Mouse (Mus musculus) myocyte (in vitro differentiated cells): ENCODE results near the gene Kcnc1. TPM values are rescaled to one million over a fixed set of nuclear protein-coding genes. Genes with fewer than 3 reads are reported as not detected.

Experiments
- H3K27me3 ChIP-seq: one replicate; pipeline ENCODE4 v1.6.1; 2011; ENCODE audit not compliant: control insufficient read depth, insufficient read depth, insufficient read length
- H3K36me3 ChIP-seq: one replicate; pipeline ENCODE4 v1.6.1; 2011; ENCODE audit not compliant: control insufficient read depth, insufficient read depth
- H3K4me2 ChIP-seq: one replicate; pipeline ENCODE4 v1.6.1; 2011; ENCODE audit warnings: low read depth, control low read depth
- H3K4me3 ChIP-seq: one replicate; pipeline ENCODE4 v1.5.1; 2011; ENCODE audit warnings: mild to moderate bottlenecking, control low read depth, moderate library complexity
- H3K79me2 ChIP-seq: one replicate; pipeline ENCODE4 v1.6.1; 2011; ENCODE audit not compliant: control insufficient read depth, insufficient read depth
- H3ac ChIP-seq: one replicate; pipeline ENCODE4 v1.6.1; 2011; ENCODE audit not compliant: control insufficient read depth, insufficient read length
- CEBPB ChIP-seq: IDR thresholded peaks from 2 replicates; pipeline ENCODE4 v1.6.1; 2011; ENCODE audit warnings: mild to moderate bottlenecking, moderate library complexity; ENCODE audit not compliant: poor library complexity, insufficient read depth, severe bottlenecking
- E2F4 ChIP-seq: IDR thresholded peaks from one replicate; pipeline ENCODE4 v1.6.1; 2011; ENCODE audit warnings: mild to moderate bottlenecking, control low read depth, moderate library complexity; ENCODE audit not compliant: insufficient read depth
- MAX ChIP-seq: IDR thresholded peaks from one replicate; pipeline ENCODE4 v1.6.1; 2011; ENCODE audit warnings: low read depth, mild to moderate bottlenecking, control low read depth
- MYOD1 ChIP-seq, 3 experiments: IDR thresholded peaks; one replicate each; pipeline ENCODE4 v1.6.1; 2011; ENCODE audit warnings: control low read depth in 2 of 3, low read depth in 2 of 3, mild to moderate bottlenecking in 2 of 3, moderate library complexity in 1 of 3; ENCODE audit not compliant: insufficient read length in 2 of 3, control insufficient read depth in 1 of 3
- MYOG ChIP-seq, 3 experiments: IDR thresholded peaks; one replicate each; pipeline ENCODE4 v1.6.1; 2011; ENCODE audit warnings: control low read depth in 2 of 3, low read depth in 2 of 3, mild to moderate bottlenecking in 2 of 3; ENCODE audit not compliant: insufficient read length in 2 of 3, control insufficient read depth in 1 of 3, insufficient read depth in 1 of 3
- POLR2A ChIP-seq: IDR thresholded peaks from one replicate; pipeline ENCODE4 v1.6.1; 2011; ENCODE audit warnings: low read depth, mild to moderate bottlenecking, control low read depth, moderate library complexity; ENCODE audit not compliant: insufficient read length
- POLR2AphosphoS2 ChIP-seq: IDR thresholded peaks from one replicate; pipeline ENCODE4 v1.6.1; 2011; ENCODE audit warnings: low read depth, control low read depth; ENCODE audit not compliant: insufficient read length
- REST ChIP-seq: IDR thresholded peaks from one replicate; pipeline ENCODE4 v1.6.1; 2011; ENCODE audit warnings: mild to moderate bottlenecking, control low read depth, moderate library complexity; ENCODE audit not compliant: insufficient read depth, insufficient read length
- SRF ChIP-seq: IDR thresholded peaks from one replicate; pipeline ENCODE4 v1.6.1; 2011; ENCODE audit warnings: low read depth; ENCODE audit not compliant: control insufficient read depth, insufficient read length
- TCF12 ChIP-seq: IDR thresholded peaks from one replicate; pipeline ENCODE4 v1.6.1; 2011; ENCODE audit warnings: mild to moderate bottlenecking, control low read depth; ENCODE audit not compliant: poor library complexity, insufficient read depth, severe bottlenecking
- TCF3 ChIP-seq: IDR thresholded peaks from one replicate; pipeline ENCODE4 v1.6.1; 2011; ENCODE audit warnings: low read depth, control low read depth; ENCODE audit not compliant: insufficient read length
- USF1 ChIP-seq: IDR thresholded peaks from one replicate; pipeline ENCODE4 v1.6.1; 2011; ENCODE audit warnings: low read depth, mild to moderate bottlenecking, control low read depth, moderate library complexity
- polyA plus RNA-seq: library from polyadenylated mRNA; unstranded; fragments of >200 nt; fragmentation: generic; extraction: Trizol; gene quantifications from one replicate; pipeline ENCODE4 v1.2.1, GENCODE M21; 2012; ENCODE audit warnings: missing spikeins

The Kcnc1 gene
- polyA plus RNA-seq, 1 experiment, result 0.07 TPM

- no peaks in the 10 kb centered on the region for H3K79me2 ChIP-seq
- peak; percentile 86 for TF ChIP-seq TCF12
- TF ChIP-seq TCF3, result peak; percentile 87
- no peak for TF ChIP-seq POLR2AphosphoS2
- TF ChIP-seq MYOG (IDR thresholded peaks at IDR 0.05; ENCODE audit: control insufficient read depth in 1 of 3, insufficient read depth in 1 of 3, insufficient read length in 2 of 3, low read depth in 2 of 3), result peak; percentile 58 to 92 (median 63)
- peak; percentile 44 to 92 (median 91) for TF ChIP-seq MYOD1 (IDR thresholded peaks at IDR 0.05; ENCODE audit: control insufficient read depth in 1 of 3, insufficient read length in 2 of 3, low read depth in 2 of 3)
- H3K36me3 ChIP-seq, result no peaks in the 10 kb centered on the region
- no peaks in the 10 kb centered on the region for H3K27me3 ChIP-seq
- H3K4me3 ChIP-seq, result no peak overlapping the region
- no peak overlapping the region for H3ac ChIP-seq
- H3K4me2 ChIP-seq, result no peak overlapping the region
Measured at GRCm38 (mm10) chr7:46365810-46366209, 30.5 kb upstream of the Kcnc1 start.

- H3K79me2 ChIP-seq, result no peaks in the 10 kb centered on the region
- peak overlapping the region; percentile 51 for H3K4me2 ChIP-seq
- no peak overlapping the region for H3K4me3 ChIP-seq
- H3K27me3 ChIP-seq, result no peaks in the 10 kb centered on the region
- H3ac ChIP-seq, result no peak overlapping the region
- H3K36me3 ChIP-seq, result no peaks in the 10 kb centered on the region
- TF ChIP-seq TCF12 (no peak), POLR2AphosphoS2 (peak; percentile 30), SRF (no peak), TCF3 (no peak), REST (no peak), POLR2A (no peak), MYOD1 (IDR thresholded peaks at IDR 0.05; ENCODE audit: control insufficient read depth in 1 of 3, insufficient read length in 2 of 3, low read depth in 2 of 3) (peak; percentile 42 to 77 (median 57)), CEBPB (0 out of 2 replicates have a peak, but pooled peaks have one; percentile 36), E2F4 (no peak), MAX (no peak), MYOG (IDR thresholded peaks at IDR 0.05; ENCODE audit: control insufficient read depth in 1 of 3, insufficient read depth in 1 of 3, insufficient read length in 2 of 3, low read depth in 2 of 3) (peak in 1 of 3 experiments; percentile 83), USF1 (no peak)
Measured at GRCm38 (mm10) chr7:46371104-46371503, 25.2 kb upstream of the Kcnc1 start.

GRCm38 (mm10) chr7:46376172-46377007, 19.9 kb upstream of the Kcnc1 start, which contains the start of gene Myod1:
Gene Myod1 (plus strand): TSS chr7:46376474.
- peak in 2 of 3 experiments; percentile 53 to 81 for TF ChIP-seq MYOG (IDR thresholded peaks at IDR 0.05; ENCODE audit: control insufficient read depth in 1 of 3, insufficient read depth in 1 of 3, insufficient read length in 2 of 3, low read depth in 2 of 3)
- no peak for TF ChIP-seq SRF
- TF ChIP-seq REST, result no peak
- peak; percentile 56 for TF ChIP-seq E2F4
- no peak for TF ChIP-seq MAX
- no peak for TF ChIP-seq USF1
- peak in 2 of 3 experiments; percentile 64 to 67 for TF ChIP-seq MYOD1 (IDR thresholded peaks at IDR 0.05; ENCODE audit: control insufficient read depth in 1 of 3, insufficient read length in 2 of 3, low read depth in 2 of 3)
- TF ChIP-seq POLR2AphosphoS2, result peak; percentile 87
- peak; percentile 80 for TF ChIP-seq POLR2A
- H3K79me2 ChIP-seq, result peaks cover 5% of the 10 kb centered on the region
- H3K36me3 ChIP-seq, result no peaks in the 10 kb centered on the region
- H3K4me3 ChIP-seq, result peak within 1 kb of the TSS; percentile 80
- no peaks in the 10 kb centered on the region for H3K27me3 ChIP-seq
- H3ac ChIP-seq, result peak within 1 kb of the TSS; percentile 48
- peak within 1 kb of the TSS; percentile 67 for H3K4me2 ChIP-seq

- Histone ChIP-seq H3K27me3 (no peaks in the 10 kb centered on the region), H3K79me2 (peaks cover 5% of the 10 kb centered on the region), H3K4me2 (no peak overlapping the region), H3K36me3 (no peaks in the 10 kb centered on the region), H3ac (peak overlapping the region; percentile 48), H3K4me3 (peak overlapping the region; percentile 80)
- TF ChIP-seq POLR2A, result peak; percentile 64
- TF ChIP-seq USF1, result no peak
- no peak for TF ChIP-seq MYOG (IDR thresholded peaks at IDR 0.05; ENCODE audit: control insufficient read depth in 1 of 3, insufficient read depth in 1 of 3, insufficient read length in 2 of 3, low read depth in 2 of 3)
- no peak for TF ChIP-seq TCF12
- peak; percentile 73 for TF ChIP-seq POLR2AphosphoS2
- no peak for TF ChIP-seq SRF
- no peak for TF ChIP-seq E2F4
- TF ChIP-seq CEBPB, result no peak
- TF ChIP-seq REST, result no peak
- TF ChIP-seq MAX, result no peak
- TF ChIP-seq TCF3, result no peak
Measured at GRCm38 (mm10) chr7:46377008-46377346, 19.3 kb upstream of the Kcnc1 start.
